Mouse (Mus musculus): ENCODE measurements around the gene Cyp4f39.

Cyp4f39 gene

GRCm38 (mm10) chr17:32532356-32532755, 79.8 kb downstream of the Cyp4f39 start:
- DNase-seq = peak; percentile 71

GRCm38 (mm10) chr17:32534068-32534467, 81.5 kb downstream of the Cyp4f39 start:
- peak; percentile 93 for DNase-seq

GRCm38 (mm10) chr17:32536051-32536866, 83.7 kb downstream of the Cyp4f39 start, which contains the start of gene Cyp4f16:
TSS of gene Cyp4f16 (plus strand) at chr17:32536558.
- DNase-seq = peak; percentile 99

GRCm38 (mm10) chr17:32536867-32537250, 84.3 kb downstream of the Cyp4f39 start:
- peak; percentile 91 for DNase-seq
